Mouse (Mus musculus) neural tube, embryonic 11.5 days (tissue): ENCODE data around the gene Ppp1r9a. TPM values are rescaled to one million over a fixed set of nuclear protein-coding genes. Genes with fewer than 3 reads are reported as not detected.

Experiments
- ATAC-seq: fragments of 200-750 bp; cut with Nextera tagmentation; 2 replicates; pipeline ENCODE4 v1.8.0; 2017; ENCODE audit warnings: moderate number of reproducible peaks, mild to moderate bottlenecking, moderate TSS enrichment, moderate library complexity; ENCODE audit not compliant: insufficient read depth, low FRiP score, low TSS enrichment
- DNase-seq: peaks from one replicate; pipeline ENCODE4 v3.0.0-alpha.2; 2015; ENCODE audit warnings: low spot score
- H3K27ac ChIP-seq: fragments of 300-500 bp; sonication (generic); 2 replicates; pipeline ENCODE4 v1.5.1; 2014; ENCODE audit warnings: low read depth, mild to moderate bottlenecking, low read length
- H3K27me3 ChIP-seq: fragments of 300-500 bp; sonication (generic); 2 replicates; pipeline ENCODE4 v1.6.1; 2014; ENCODE audit warnings: mild to moderate bottlenecking, low read length, mixed read lengths; ENCODE audit not compliant: control insufficient read depth, insufficient read depth
- H3K36me3 ChIP-seq: fragments of 300-500 bp; sonication (generic); 2 replicates; pipeline ENCODE4 v1.6.1; 2014; ENCODE audit warnings: mild to moderate bottlenecking, low read length, moderate library complexity, mixed read lengths; ENCODE audit not compliant: control insufficient read depth, insufficient read depth
- H3K4me1 ChIP-seq: fragments of 300-500 bp; sonication (generic); 2 replicates; pipeline ENCODE4 v1.6.1; 2014; ENCODE audit warnings: low read length, mixed read lengths; ENCODE audit not compliant: control insufficient read depth, insufficient read depth
- H3K4me2 ChIP-seq: fragments of 300-500 bp; sonication (generic); 2 replicates; pipeline ENCODE4 v1.6.1; 2014; ENCODE audit warnings: low read depth, mild to moderate bottlenecking, moderate library complexity
- H3K4me3 ChIP-seq: fragments of 300-500 bp; sonication (generic); 2 replicates; pipeline ENCODE4 v1.5.1; 2014; ENCODE audit warnings: low read depth, low read length
- H3K9ac ChIP-seq: fragments of 300-500 bp; sonication (generic); 2 replicates; pipeline ENCODE4 v1.6.1; 2014; ENCODE audit warnings: mild to moderate bottlenecking, low read length
- H3K9me3 ChIP-seq: fragments of 300-500 bp; sonication (generic); 2 replicates; pipeline ENCODE4 v1.6.1; 2016; ENCODE audit warnings: low read length; ENCODE audit not compliant: control insufficient read depth
- WGBS: fragments of 180-500 bp; shearing (Covaris S2); extraction: QIAGEN DNeasy Blood & Tissue Kit; methylation state at CpG from one replicate; pipeline ENCODE4 v1.1.7; 2014; 5-methylcytosine and 5-hydroxymethylcytosine counted together
- polyA plus RNA-seq: library from polyadenylated mRNA; unstranded; fragments of >200 nt; fragmentation: Nextera tagmentation; extraction: Ambion mirVana; gene quantifications from 2 replicates; pipeline ENCODE4 v1.2.1, GENCODE M21; 2014

Ppp1r9a gene
- polyA plus RNA-seq, 1 experiment from 2014 or later: 16.7 TPM

DNA sequence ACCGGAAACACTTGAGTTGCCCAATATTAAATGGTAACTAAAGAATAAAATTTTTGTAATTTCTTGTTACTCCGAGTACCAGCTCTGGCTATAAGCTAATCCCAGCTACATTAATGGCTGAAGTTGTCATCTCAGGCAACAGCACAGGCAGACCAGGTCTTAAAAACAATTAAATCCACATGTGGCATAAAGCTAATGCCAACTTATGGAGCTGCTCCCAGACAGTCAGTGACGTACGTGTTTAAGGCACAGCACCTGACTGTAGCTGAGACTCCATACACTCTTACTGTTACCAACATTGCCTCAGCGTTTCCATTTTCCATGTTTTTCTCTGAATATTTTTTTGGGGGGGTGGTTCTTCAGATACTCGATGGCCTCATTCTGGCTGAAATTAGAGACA lies 276.5 kb downstream of the Ppp1r9a start:
- Histone ChIP-seq H3K4me2 (no peak overlapping the region), H3K4me1 (no peaks in the 10 kb centered on the region), H3K27ac (no peak overlapping the region), H3K4me3 (no peak overlapping the region), H3K9me3 (no peaks in the 10 kb centered on the region), H3K36me3 (no peaks in the 10 kb centered on the region), H3K27me3 (no peaks in the 10 kb centered on the region), H3K9ac (no peak overlapping the region)
- DNase-seq (no peak), ATAC-seq (no peak)
- 81% methylated on average over 6 of the region's 6 CpGs for WGBS

DNA sequence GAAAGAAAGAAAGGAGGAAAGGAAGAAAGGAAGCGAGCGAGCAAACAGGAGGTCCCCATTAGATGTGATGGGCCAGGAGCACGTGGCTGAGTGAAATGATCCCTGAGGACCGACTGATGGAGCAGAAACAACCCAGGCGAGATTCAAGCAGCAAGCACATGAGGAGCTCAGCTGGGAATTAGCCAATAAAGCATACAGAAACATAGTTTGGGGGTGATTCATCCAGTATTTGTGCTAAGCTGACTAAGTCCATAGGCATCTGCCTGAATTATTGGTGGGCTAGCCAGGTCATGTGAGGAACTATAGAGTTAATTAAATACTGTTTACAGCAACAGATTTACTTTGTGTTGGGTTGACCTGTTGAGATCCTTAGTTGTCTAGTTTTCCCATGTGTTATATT lies 277.9 kb downstream of the Ppp1r9a start:
- no peaks in the 10 kb centered on the region for H3K36me3 ChIP-seq
- no peak for DNase-seq
- H3K4me1 ChIP-seq: no peaks in the 10 kb centered on the region
- H3K4me3 ChIP-seq: no peak overlapping the region
- WGBS: 77% methylated on average over 5 of the region's 5 CpGs
- no peak overlapping the region for H3K4me2 ChIP-seq
- no peak for ATAC-seq
- no peaks in the 10 kb centered on the region for H3K9me3 ChIP-seq
- H3K27ac ChIP-seq: no peak overlapping the region
- no peaks in the 10 kb centered on the region for H3K27me3 ChIP-seq
- no peak overlapping the region for H3K9ac ChIP-seq

DNA sequence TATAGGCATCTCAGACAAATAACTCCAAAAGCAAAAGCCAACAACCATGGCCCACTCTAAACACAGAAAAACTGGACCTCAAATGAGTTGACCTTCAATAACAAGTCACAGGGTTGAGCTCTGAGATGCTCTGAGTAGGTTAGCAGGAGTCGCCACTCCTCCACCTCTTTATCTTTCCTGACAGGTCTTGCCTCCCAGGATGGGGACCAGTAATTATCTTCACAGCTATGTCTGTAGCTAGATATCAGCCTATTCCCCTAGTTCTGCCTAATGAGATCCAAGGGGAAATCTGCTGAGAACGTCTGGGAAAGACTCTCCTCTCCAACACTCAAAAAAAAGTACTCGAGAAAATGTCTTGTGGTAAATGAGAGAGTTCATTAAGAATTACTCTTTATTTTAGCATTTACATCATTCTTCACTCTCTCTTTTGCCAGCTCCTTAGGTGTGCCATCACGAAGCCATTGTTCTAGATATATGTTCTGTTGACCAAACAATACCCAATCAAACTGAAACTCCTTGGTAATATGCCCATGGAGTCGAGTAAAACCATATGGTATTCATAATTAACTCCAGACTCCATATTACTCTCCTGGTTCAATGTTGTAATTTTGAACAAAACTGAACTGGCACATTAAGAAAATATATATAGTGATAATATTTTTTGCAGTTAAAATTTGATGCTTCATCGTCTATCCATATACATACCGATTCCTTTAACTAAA lies 283.7 kb downstream of the Ppp1r9a start:
- Histone ChIP-seq H3K4me3 (no peak overlapping the region), H3K36me3 (no peaks in the 10 kb centered on the region), H3K27me3 (no peaks in the 10 kb centered on the region), H3K4me1 (no peaks in the 10 kb centered on the region), H3K27ac (no peak overlapping the region), H3K9ac (no peak overlapping the region), H3K4me2 (no peak overlapping the region), H3K9me3 (no peaks in the 10 kb centered on the region)
- ATAC-seq (no peak), DNase-seq (no peak)
- WGBS: 80% methylated on average over 7 of the region's 7 CpGs

DNA sequence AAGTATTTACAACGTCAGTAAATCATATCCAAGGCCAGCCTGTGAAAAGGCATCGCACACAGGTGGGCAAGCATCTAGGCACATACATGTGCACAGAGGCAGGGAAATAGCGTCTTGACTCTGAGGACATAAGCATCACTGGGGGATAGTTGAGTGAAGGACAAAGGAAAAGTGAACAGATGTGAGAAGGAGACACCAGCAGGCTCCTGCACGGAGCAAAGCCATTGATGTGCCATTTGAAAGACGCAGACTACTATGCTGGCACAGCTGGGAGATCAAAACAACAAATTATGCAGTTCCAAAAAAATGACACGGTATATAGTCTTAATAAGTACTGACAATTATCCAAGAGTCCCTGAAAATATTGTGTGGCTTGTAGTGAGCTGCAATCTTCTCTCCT lies 284.9 kb downstream of the Ppp1r9a start:
- WGBS: 83% methylated on average over 6 of the region's 6 CpGs
- H3K4me3 ChIP-seq: no peak overlapping the region

DNA sequence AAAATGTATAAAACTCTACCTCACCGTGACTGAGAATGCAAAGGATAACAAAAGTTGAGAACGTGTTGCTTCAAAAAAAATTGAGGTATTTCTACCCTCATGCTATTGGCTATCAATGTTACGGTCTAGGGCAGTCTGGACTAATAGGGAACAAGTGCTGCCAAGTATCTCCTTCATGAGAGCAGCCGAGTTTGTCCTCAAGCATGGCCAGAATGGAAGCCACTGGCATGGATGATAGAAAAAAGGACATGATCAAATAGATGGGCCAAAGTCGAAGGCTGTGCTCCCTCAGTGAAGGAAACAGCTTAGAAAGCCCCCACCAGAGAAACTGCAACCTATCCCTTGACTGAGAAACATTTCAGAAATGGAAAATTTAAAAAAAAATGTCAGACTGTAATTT lies 285.3 kb downstream of the Ppp1r9a start:
- no peak overlapping the region for H3K4me2 ChIP-seq
- H3K9me3 ChIP-seq: no peaks in the 10 kb centered on the region
- DNase-seq (no peak), ATAC-seq (no peak)
- no peak overlapping the region for H3K9ac ChIP-seq
- WGBS: 87% methylated on average over 5 of the region's 5 CpGs
- no peak overlapping the region for H3K27ac ChIP-seq
- H3K4me3 ChIP-seq: no peak overlapping the region
- H3K36me3 ChIP-seq: no peaks in the 10 kb centered on the region
- no peaks in the 10 kb centered on the region for H3K27me3 ChIP-seq
- H3K4me1 ChIP-seq: no peaks in the 10 kb centered on the region

More for the DNA sequence above, 284.9 kb downstream of the Ppp1r9a start:
- no peaks in the 10 kb centered on the region for H3K9me3 ChIP-seq
- no peaks in the 10 kb centered on the region for H3K27me3 ChIP-seq
- no peak overlapping the region for H3K4me2 ChIP-seq
- DNase-seq (no peak), ATAC-seq (no peak)
- no peaks in the 10 kb centered on the region for H3K4me1 ChIP-seq
- H3K36me3 ChIP-seq: no peaks in the 10 kb centered on the region
- no peak overlapping the region for H3K27ac ChIP-seq
- no peak overlapping the region for H3K9ac ChIP-seq

DNA sequence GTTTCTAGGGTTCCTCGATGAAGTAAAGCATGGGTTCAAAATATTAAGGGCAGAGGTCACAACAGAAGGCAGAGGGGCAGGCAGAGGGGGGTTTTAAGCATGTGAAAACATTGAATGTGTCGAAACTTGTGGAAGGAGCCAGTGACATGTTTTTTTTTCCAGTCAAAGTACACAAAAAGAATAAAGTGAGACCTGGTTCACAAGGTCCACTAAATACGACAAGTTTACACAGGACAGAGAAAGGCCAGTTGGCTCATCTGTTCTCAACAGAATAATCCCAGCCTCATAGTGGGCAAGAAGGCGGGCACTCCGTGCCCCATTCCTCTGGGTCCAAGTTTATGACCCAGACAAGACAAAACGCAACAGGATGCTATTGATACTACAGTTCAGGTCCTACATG lies 286.2 kb downstream of the Ppp1r9a start:
- Histone ChIP-seq H3K4me3 (no peak overlapping the region), H3K4me2 (no peak overlapping the region), H3K9ac (no peak overlapping the region), H3K27me3 (no peaks in the 10 kb centered on the region), H3K9me3 (no peaks in the 10 kb centered on the region), H3K36me3 (no peaks in the 10 kb centered on the region), H3K27ac (no peak overlapping the region), H3K4me1 (no peaks in the 10 kb centered on the region)
- 67% methylated on average over 6 of the region's 6 CpGs for WGBS
- ATAC-seq: no peak
- no peak for DNase-seq

DNA sequence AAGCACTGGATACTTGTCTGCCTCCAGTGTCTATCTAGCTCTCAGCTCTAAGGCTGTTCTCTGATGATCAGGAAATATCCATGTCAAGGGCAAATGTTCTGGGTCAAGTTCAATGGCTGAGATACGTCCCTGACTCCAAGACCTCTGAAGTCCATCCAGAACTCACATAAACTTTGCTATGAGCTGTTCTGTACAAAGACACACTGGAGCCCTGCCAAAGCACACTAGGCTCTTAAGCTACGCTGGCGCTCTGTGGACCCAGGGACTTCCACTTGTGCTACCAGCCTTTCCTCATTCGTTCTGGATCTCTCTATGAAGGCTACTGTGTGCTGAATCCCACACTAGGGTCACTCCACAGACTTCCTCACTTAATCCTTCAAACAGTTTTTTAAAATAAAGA lies 286.8 kb downstream of the Ppp1r9a start:
- ATAC-seq (no peak), DNase-seq (no peak)
- H3K4me1 ChIP-seq: no peaks in the 10 kb centered on the region

DNA sequence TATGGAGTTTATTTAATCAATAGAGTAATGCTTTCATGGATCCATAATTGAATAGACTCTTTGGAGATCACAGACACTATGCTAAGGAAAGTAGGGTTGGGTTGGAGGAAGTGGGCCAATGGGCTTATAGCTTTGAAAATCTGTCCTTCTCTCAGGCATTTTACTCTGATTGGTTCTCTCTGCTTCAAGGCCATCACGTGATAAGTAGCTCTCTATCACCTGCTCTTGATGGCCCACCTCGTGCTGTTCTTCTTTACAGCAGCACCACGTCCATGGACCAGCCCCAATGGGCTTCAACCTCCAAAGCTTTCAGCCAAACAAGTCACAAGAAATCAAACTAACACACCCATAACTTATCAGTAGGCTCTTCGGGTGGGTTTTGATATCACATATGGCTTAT lies 288.0 kb downstream of the Ppp1r9a start:
- H3K27ac ChIP-seq: no peak overlapping the region
- no peak overlapping the region for H3K9ac ChIP-seq
- H3K36me3 ChIP-seq: no peaks in the 10 kb centered on the region
- H3K4me1 ChIP-seq: no peaks in the 10 kb centered on the region
- DNase-seq: no peak
- H3K4me2 ChIP-seq: no peak overlapping the region
- ATAC-seq: no peak
- H3K27me3 ChIP-seq: no peaks in the 10 kb centered on the region
- H3K4me3 ChIP-seq: no peak overlapping the region
- WGBS: 84% methylated on average over 4 of the region's 4 CpGs
- H3K9me3 ChIP-seq: no peaks in the 10 kb centered on the region

More for the DNA sequence above, 286.8 kb downstream of the Ppp1r9a start:
- Histone ChIP-seq H3K4me3 (no peak overlapping the region), H3K4me2 (no peak overlapping the region), H3K27ac (no peak overlapping the region), H3K9me3 (no peaks in the 10 kb centered on the region), H3K27me3 (no peaks in the 10 kb centered on the region), H3K36me3 (no peaks in the 10 kb centered on the region), H3K9ac (no peak overlapping the region)
- WGBS: 80% methylated on average over 4 of the region's 4 CpGs

DNA sequence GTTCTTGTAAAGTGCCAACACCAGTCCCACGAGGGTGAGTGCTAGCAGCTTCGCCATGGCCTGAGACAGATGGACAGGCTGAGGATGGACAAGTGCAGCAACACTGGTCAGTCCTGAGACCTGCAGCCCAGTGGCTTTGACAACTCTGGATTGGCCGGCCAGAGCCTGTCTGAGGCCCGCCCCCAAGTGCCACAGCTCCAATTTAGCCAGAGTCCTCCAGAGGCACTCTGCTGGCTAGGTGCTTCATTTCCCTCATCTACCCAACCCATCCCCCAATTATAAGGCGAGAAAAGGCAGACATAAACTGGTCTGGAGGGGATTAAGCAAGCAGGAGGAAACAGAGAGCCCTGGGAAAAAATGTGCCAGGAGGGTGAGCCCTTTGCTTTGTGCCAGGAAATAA lies 291.0 kb downstream of the Ppp1r9a start, which contains the start of gene Pon1:
Gene Pon1 (minus strand): TSS at position 254 of the 400 bp plus-strand sequence.
- Histone ChIP-seq H3K27me3 (no peaks in the 10 kb centered on the region), H3K4me2 (no peak within 1 kb of the TSS), H3K4me1 (no peaks in the 10 kb centered on the region), H3K36me3 (no peaks in the 10 kb centered on the region), H3K9me3 (no peaks in the 10 kb centered on the region), H3K9ac (no peak within 1 kb of the TSS), H3K27ac (no peak within 1 kb of the TSS), H3K4me3 (no peak within 1 kb of the TSS)
- 42% methylated on average over 5 of the region's 5 CpGs for WGBS
- no peak for ATAC-seq
- DNase-seq: no peak
